Mouse (Mus musculus) ES-E14 (cell line): ENCODE results near the gene A630076J17Rik.

Experiments used
- ZC3H11A ChIP-seq: IDR thresholded peaks from 2 replicates; pipeline ENCODE4 v1.6.1; 2012; ENCODE audit warnings: low read depth, mild to moderate bottlenecking, inconsistent platforms, low read length, borderline replicate concordance
- ZNF384 ChIP-seq: IDR thresholded peaks from 2 replicates; pipeline ENCODE4 v1.6.1; 2012; ENCODE audit warnings: low read depth, low read length, inconsistent platforms

GRCm38 (mm10) chr3:107250320-107250719 is 19.9 kb downstream of the A630076J17Rik start:
- TF ChIP-seq ZC3H11A (no peak), ZNF384 (no peak)
